In the genomic region with DNA sequence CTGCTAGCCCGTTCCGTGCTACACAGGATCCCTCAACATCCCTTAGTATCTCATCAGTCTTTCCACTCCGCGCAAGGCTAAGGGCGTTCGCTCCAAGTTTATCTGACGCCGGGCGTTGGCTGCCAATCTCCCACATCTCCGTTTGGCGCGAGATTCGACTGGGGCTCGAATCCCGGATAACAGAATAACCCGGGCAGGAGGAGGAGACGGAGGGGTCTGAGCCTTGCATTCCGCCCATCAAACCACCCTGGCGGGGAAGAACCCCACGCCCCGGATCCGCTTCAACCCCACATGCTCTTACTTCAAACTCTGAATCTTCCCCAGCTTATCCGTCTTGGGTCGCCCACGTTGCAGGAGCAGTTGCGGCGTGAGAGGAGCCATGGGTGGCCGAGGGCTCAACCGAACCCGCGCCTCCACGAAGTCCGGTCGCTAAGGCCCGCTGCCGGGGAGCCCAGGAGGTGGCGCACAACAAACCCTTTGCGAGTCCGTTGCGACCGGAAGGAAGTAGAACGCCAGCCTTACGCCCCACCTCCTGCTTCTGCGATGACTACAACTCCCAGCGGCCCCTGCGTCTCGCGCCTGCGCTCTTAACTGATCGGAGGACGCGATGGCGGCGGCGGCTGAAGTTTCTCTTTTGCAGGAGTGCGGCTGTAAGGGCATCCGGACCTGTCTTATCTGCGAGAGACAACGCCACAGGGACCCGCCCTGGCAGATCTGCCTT, we compare ENCODE assay signal across 8 mouse cellular contexts. TPM values are rescaled to one million over a fixed set of nuclear protein-coding genes. Genes with fewer than 3 reads are reported as not detected.
DNase-seq lines count a peak whose midpoint lies in the region; ATAC-seq lines count a peak whose summit lies in the region.

Lrwd1 (minus strand) TSS at position 504 of the 721 bp plus-strand sequence.
Alkbh4 (plus strand) TSS at position 576 of the 721 bp plus-strand sequence.

- intact Hi-C loops in heart, postnatal 14 days (cut with DNase I), result loop anchor here (2.0 to 5.0 kb wide), 3 partner anchors 15 to 117 kb away; no protein-coding TSS in a partner anchor

- peak; percentile 97 for ATAC-seq in forebrain, embryonic 14.5 days
- peak; percentile 95 for ATAC-seq in neural tube, embryonic 15.5 days (ENCODE audit: low FRiP score)

- H3K9ac ChIP-seq in forebrain, embryonic 14.5 days (ENCODE audit: low read length), result peak within 1 kb of the TSS; percentile 72
- H3K9ac ChIP-seq in neural tube, embryonic 15.5 days (replicated peaks), result peak within 1 kb of the TSS; percentile 76

- peaks cover 8% of the 10 kb centered on the region for H3K4me1 ChIP-seq in forebrain, embryonic 14.5 days (ENCODE audit: control insufficient read depth, insufficient read depth, low read length)
- H3K4me1 ChIP-seq in neural tube, embryonic 15.5 days, result peaks cover 34% of the 10 kb centered on the region

- WGBS in forebrain, embryonic 14.5 days, result under 1% methylated on average over 60 of the region's 60 CpGs
- under 1% methylated on average over 60 of the region's 60 CpGs for whole genome bisulfite sequencing in neural tube, embryonic 15.5 days

- H3K9me3 ChIP-seq in forebrain, embryonic 14.5 days (replicated peaks; ENCODE audit: control insufficient read depth, low read length), result no peaks in the 10 kb centered on the region
- H3K9me3 ChIP-seq in neural tube, embryonic 15.5 days (replicated peaks), result no peaks in the 10 kb centered on the region

- no peak within 1 kb of the TSS; the same call in 1 of the 2 replicates for H3K27ac ChIP-seq in forebrain, embryonic 14.5 days (ENCODE audit: low read depth, low read length)
- peak within 1 kb of the TSS; percentile 67 for H3K27ac ChIP-seq in neural tube, embryonic 15.5 days (replicated peaks)

- peak within 1 kb of the TSS; percentile 77 for H3K4me2 ChIP-seq in forebrain, embryonic 14.5 days (ENCODE audit: low read length)
- H3K4me2 ChIP-seq in neural tube, embryonic 15.5 days, result peak within 1 kb of the TSS; percentile 80

- H3K27me3 ChIP-seq in forebrain, embryonic 14.5 days (replicated peaks; ENCODE audit: control insufficient read depth, insufficient read depth, low read length), result no peaks in the 10 kb centered on the region
- H3K27me3 ChIP-seq in neural tube, embryonic 15.5 days (replicated peaks), result no peaks in the 10 kb centered on the region

- peak within 1 kb of the TSS; percentile 80 for H3K4me3 ChIP-seq in forebrain, embryonic 14.5 days (ENCODE audit: low read depth, low read length)
- peak within 1 kb of the TSS; percentile 83 for H3K4me3 ChIP-seq in neural tube, embryonic 15.5 days (replicated peaks)

- H3K36me3 ChIP-seq in forebrain, embryonic 14.5 days (ENCODE audit: control insufficient read depth, insufficient read depth, low read length), result peaks cover 43% of the 10 kb centered on the region
- peaks cover 34% of the 10 kb centered on the region for H3K36me3 ChIP-seq in neural tube, embryonic 15.5 days

- DNase-seq in ES-CJ7 (ENCODE audit: low read depth, low spot score), result peak; percentile 98
- peak; percentile 94 for DNase-seq in cerebellum, adult 11 months
- DNase-seq in forebrain, embryonic 14.5 days (ENCODE audit: low spot score), result peak; percentile 98
- peak; percentile 95 to 97 for DNase-seq in heart, postnatal 14 days
- DNase-seq in layer of hippocampus, adult 11-12 months (ENCODE audit: low spot score), result peak; percentile 96
- DNase-seq in lung, adult 18-20 months, result peak; percentile 96 to 98
- DNase-seq in testis, postnatal 14 days (ENCODE audit: low spot score), result peak; percentile 95

RNA-seq across cellular contexts. Expression of gene Lrwd1, which starts in this region (rescaled TPM):
- 33.2 and 35.8 TPM in 2 replicates for polyA plus RNA-seq in forebrain, embryonic 14.5 days (2014; fragmentation: Nextera tagmentation; extraction: Ambion mirVana)
- 1 to 10 TPM; 6.5 to 7.0 TPM for total RNA-seq in heart, postnatal 14 days (2021)
- polyA plus RNA-seq in neural tube, embryonic 15.5 days (2015; fragmentation: Nextera tagmentation; extraction: Ambion mirVana), result 22.7 and 29.4 TPM in 2 replicates

RNA-seq across cellular contexts. Expression of gene Alkbh4, which starts in this region (rescaled TPM):
- polyA plus RNA-seq in forebrain, embryonic 14.5 days (2014; fragmentation: Nextera tagmentation; extraction: Ambion mirVana), result 13.0 and 14.6 TPM in 2 replicates
- 1 to 10 TPM; 4.6 to 6.0 TPM for total RNA-seq in heart, postnatal 14 days (2021)
- 23.2 and 24.2 TPM in 2 replicates for polyA plus RNA-seq in neural tube, embryonic 15.5 days (2015; fragmentation: Nextera tagmentation; extraction: Ambion mirVana)
